Mouse (Mus musculus) brain, adult 2 months (tissue): ENCODE measurements at regions not wholly inside any gene's neighbourhood (a gene's known extent, or its start where the extent isn't known, plus 50 kb on each side); places are given as distances from the start of the nearest gene placed in this dataset.
"Not testable (repeated sequence)": the region's sequence is repeated elsewhere in the genome, so short reads cannot be mapped to it uniquely, and the experiment has no call there.

ENCODE experiments used
- DNase-seq: peaks from one replicate; pipeline ENCODE4 v3.0.0; 2011; ENCODE audit warnings: low read depth, low spot score

- peak; percentile 62 for DNase-seq
These were observed 536.2 kb downstream of the Trhde start for GRCm38 (mm10) chr10:114265927-114266326.

GRCm38 (mm10) chr10:114241606-114242005 lies 560.5 kb downstream of the Trhde start:
- no peak for DNase-seq

- DNase-seq, result no peak
These were observed 574.5 kb downstream of the Trhde start for GRCm38 (mm10) chr10:114227635-114228034.

GRCm38 (mm10) chr10:114201583-114201982 lies 600.5 kb downstream of the Trhde start:
- DNase-seq, result no peak

- no peak for DNase-seq
These were observed 601.2 kb downstream of the Trhde start for GRCm38 (mm10) chr10:114200939-114201338.

- DNase-seq, result no peak
These were observed 615.8 kb downstream of the Trhde start for GRCm38 (mm10) chr10:114186287-114186686.

- not testable (repeated sequence) for DNase-seq
These were observed 658.8 kb downstream of the Trhde start for GRCm38 (mm10) chr10:114143345-114143744.

- DNase-seq, result no peak
These were observed 664.2 kb downstream of the Trhde start for GRCm38 (mm10) chr10:114137924-114138323.

GRCm38 (mm10) chr10:114137095-114137494 lies 665.0 kb downstream of the Trhde start:
- no peak for DNase-seq
